Mouse (Mus musculus) forebrain, embryonic 16.5 days (tissue): ENCODE results near the gene Srr. TPM values are rescaled to one million over a fixed set of nuclear protein-coding genes. Genes with fewer than 3 reads are reported as not detected.

ENCODE experiments used
- ATAC-seq: fragments of 200-750 bp; cut with Nextera tagmentation; 2 replicates; pipeline ENCODE4 v1.8.0; 2017; ENCODE audit warnings: mild to moderate bottlenecking, moderate library complexity
- H3K27ac ChIP-seq: fragments of 300-500 bp; sonication (generic); 2 replicates; pipeline ENCODE4 v1.5.1; 2014; ENCODE audit warnings: low read length, control low read depth
- H3K27me3 ChIP-seq: fragments of 300-500 bp; sonication (generic); replicated peaks from 2 replicates; pipeline ENCODE4 v1.6.1; 2014; ENCODE audit warnings: low read length; ENCODE audit not compliant: control insufficient read depth, insufficient read depth
- H3K36me3 ChIP-seq: fragments of 300-500 bp; sonication (generic); 2 replicates; pipeline ENCODE4 v1.6.1; 2014; ENCODE audit not compliant: control insufficient read depth, insufficient read depth
- H3K4me1 ChIP-seq: fragments of 300-500 bp; sonication (generic); replicated peaks from 2 replicates; pipeline ENCODE4 v1.6.1; 2014; ENCODE audit warnings: low read length; ENCODE audit not compliant: control insufficient read depth, insufficient read depth
- H3K4me2 ChIP-seq: fragments of 300-500 bp; sonication (generic); 2 replicates; pipeline ENCODE4 v1.6.1; 2014; ENCODE audit warnings: mild to moderate bottlenecking, low read length, control low read depth
- H3K4me3 ChIP-seq: fragments of 300-500 bp; sonication (generic); replicated peaks from 2 replicates; pipeline ENCODE4 v1.5.1; 2014; ENCODE audit warnings: mild to moderate bottlenecking, low read length, control low read depth
- H3K9ac ChIP-seq: fragments of 300-500 bp; sonication (generic); replicated peaks from 2 replicates; pipeline ENCODE4 v1.6.1; 2014; ENCODE audit warnings: low read depth, low read length, control low read depth
- H3K9me3 ChIP-seq: fragments of 300-500 bp; sonication (generic); 2 replicates; pipeline ENCODE4 v1.6.1; 2016; ENCODE audit warnings: low read length; ENCODE audit not compliant: control insufficient read depth
- WGBS: fragments of 180-500 bp; shearing (Covaris S2); extraction: QIAGEN DNeasy Blood & Tissue Kit; methylation state at CpG from one replicate; pipeline ENCODE4 v1.1.7; 2014; 5-methylcytosine and 5-hydroxymethylcytosine counted together
- polyA plus RNA-seq: library from polyadenylated mRNA; unstranded; fragments of >200 nt; fragmentation: Nextera tagmentation; extraction: Ambion mirVana; gene quantifications from 2 replicates; pipeline ENCODE4 v1.2.1, GENCODE M21; 2015

Srr gene
- polyA plus RNA-seq, 1 experiment from 2014 or later = 44.5 TPM

DNA sequence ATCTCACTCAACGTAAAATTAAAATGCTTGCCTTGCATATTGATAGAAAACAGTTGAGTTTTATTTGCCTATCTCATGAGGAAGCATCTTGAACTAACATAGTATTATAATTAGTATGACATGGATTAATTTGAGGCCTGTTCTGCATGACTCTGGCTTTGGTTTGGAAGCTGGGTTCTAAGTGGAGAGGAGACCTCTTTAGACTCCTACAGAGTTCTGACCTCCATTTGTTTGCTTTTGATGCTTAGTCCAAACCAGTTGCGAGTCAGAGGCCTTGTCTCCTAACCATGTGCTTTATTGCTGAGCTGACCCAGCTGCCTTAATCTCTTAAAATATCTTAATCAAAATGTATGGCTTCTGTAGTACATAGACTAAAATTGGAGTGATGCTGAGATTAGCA lies 31.9 kb upstream of the Srr start:
- Histone ChIP-seq H3K4me3 (no peak overlapping the region), H3K27me3 (no peaks in the 10 kb centered on the region), H3K4me1 (no peaks in the 10 kb centered on the region), H3K9ac (no peak overlapping the region), H3K36me3 (no peaks in the 10 kb centered on the region), H3K4me2 (no peak overlapping the region), H3K9me3 (no peaks in the 10 kb centered on the region), H3K27ac (no peak overlapping the region)
- 91% methylated on average over 2 of the region's 2 CpGs for WGBS
- no peak for ATAC-seq

DNA sequence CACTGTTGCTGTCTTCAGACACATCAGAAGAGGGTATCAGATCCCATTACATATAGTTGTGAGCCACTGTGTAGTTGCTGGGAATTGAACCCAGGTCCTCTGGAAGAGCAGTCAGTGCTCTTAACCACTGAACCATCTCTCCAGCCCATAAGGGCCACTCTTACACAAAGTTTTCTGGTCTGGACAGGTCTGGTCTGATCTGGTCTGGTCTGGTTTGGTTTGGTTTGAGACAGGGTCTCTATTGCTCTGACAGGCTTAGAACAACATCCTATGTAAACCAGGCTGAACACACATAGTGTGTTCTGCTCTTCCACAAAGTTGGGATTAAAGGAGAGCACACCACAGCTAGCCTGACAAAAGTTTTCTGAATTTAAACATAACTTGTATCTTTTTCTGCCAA lies 30.3 kb upstream of the Srr start:
- Histone ChIP-seq H3K4me3 (no peak overlapping the region), H3K9me3 (no peaks in the 10 kb centered on the region), H3K4me1 (no peaks in the 10 kb centered on the region), H3K9ac (no peak overlapping the region), H3K27ac (no peak overlapping the region), H3K27me3 (no peaks in the 10 kb centered on the region), H3K4me2 (no peak overlapping the region), H3K36me3 (no peaks in the 10 kb centered on the region)
- ATAC-seq = no peak

DNA sequence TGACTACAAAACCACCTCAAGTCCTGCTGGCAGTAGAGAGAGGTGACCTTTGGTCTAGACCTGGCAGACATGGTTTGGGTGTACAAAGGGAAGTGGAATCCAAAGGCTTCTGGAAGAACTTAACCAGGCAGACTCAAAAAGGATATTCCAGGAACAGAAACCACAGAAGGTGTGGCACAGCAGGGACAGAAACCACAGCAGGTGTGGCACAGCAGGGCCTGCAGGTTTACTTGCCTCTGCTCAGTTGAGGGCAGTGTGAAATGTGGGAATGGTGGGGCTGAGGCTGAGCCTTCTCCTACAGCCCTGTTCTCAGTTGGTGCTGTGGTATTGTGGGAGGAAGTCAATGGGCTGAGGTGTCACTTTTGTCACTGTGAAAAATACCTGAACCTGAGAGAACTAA lies 29.2 kb upstream of the Srr start:
- ATAC-seq = no peak
- Histone ChIP-seq H3K9me3 (no peaks in the 10 kb centered on the region), H3K9ac (no peak overlapping the region), H3K4me1 (no peaks in the 10 kb centered on the region), H3K4me2 (no peak overlapping the region), H3K4me3 (no peak overlapping the region), H3K27me3 (no peaks in the 10 kb centered on the region), H3K27ac (no peak overlapping the region), H3K36me3 (no peaks in the 10 kb centered on the region)

DNA sequence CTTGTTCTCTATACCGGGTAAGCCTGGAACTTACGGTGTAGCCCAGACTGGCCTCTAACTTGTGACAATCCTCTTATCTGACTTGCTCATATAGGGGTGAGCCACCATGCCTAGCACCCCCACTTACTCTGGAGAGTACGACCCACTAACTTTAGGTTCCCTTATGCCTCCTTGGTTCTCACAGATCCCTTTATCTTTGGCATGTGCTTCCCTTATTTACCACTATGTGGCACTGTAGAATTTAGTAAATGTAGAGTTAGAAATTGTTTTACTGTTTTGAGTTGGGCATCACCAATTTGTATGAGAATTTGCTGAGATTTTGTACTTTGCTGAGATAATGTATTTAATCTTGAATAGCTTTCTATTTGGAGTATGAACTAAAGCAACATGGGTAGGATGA lies 20.6 kb upstream of the Srr start:
- WGBS = 76% methylated on average over 3 of the region's 3 CpGs
- no peaks in the 10 kb centered on the region for H3K4me1 ChIP-seq
- H3K27ac ChIP-seq = no peak overlapping the region
- no peaks in the 10 kb centered on the region for H3K9me3 ChIP-seq
- H3K4me2 ChIP-seq = no peak overlapping the region
- no peak overlapping the region for H3K9ac ChIP-seq
- no peaks in the 10 kb centered on the region for H3K27me3 ChIP-seq
- no peak overlapping the region for H3K4me3 ChIP-seq
- no peak for ATAC-seq
- peaks cover 11% of the 10 kb centered on the region for H3K36me3 ChIP-seq

DNA sequence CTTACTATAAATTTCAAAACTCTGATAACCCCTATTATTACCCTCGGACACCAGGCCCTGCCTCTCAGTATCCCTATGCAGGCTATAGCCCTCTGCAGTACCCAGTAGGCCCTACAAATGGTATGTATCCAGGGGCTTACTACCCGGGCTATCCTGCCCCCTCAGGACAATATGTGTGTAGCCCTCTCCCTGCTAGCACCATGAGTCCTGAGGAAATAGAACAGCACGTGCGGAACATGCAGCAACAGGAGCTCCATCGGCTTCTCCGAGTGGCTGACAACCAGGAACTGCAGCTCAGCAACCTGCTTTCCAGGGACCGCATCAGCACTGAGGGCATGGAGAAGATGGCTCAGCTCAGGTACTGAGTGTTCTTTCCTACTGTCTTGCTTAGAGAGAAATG lies 4.6 kb upstream of the Srr start:
- H3K4me3 ChIP-seq = no peak overlapping the region
- no peak for ATAC-seq
- WGBS = 92% methylated on average over 7 of the region's 7 CpGs
- H3K9me3 ChIP-seq = no peaks in the 10 kb centered on the region
- H3K4me2 ChIP-seq = no peak overlapping the region
- H3K27me3 ChIP-seq = no peaks in the 10 kb centered on the region
- no peak overlapping the region for H3K9ac ChIP-seq
- H3K36me3 ChIP-seq = peaks cover 10% of the 10 kb centered on the region
- no peak overlapping the region for H3K27ac ChIP-seq
- H3K4me1 ChIP-seq = peaks cover 9% of the 10 kb centered on the region

DNA sequence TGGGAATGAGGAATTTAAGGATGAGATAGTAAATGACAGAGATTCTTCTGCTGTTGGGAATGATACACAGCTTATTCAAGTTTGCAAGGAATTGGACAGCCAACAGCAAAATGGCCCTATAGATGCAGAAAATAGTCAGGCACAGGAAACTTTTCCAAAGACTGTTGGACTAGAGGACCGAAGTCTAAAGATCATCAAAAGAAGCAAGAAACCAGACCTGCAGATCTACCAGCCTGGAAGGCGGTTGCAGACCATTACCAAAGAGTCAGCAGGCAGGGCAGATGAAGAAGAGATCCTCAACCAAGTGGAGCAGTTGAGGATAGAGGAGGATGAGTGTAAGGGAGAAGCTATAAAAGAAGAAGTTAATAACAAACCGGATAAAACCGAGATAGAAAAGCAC lies 3.4 kb upstream of the Srr start:
- H3K9ac ChIP-seq = no peak overlapping the region
- WGBS = 98% methylated on average over 4 of the region's 4 CpGs

DNA sequence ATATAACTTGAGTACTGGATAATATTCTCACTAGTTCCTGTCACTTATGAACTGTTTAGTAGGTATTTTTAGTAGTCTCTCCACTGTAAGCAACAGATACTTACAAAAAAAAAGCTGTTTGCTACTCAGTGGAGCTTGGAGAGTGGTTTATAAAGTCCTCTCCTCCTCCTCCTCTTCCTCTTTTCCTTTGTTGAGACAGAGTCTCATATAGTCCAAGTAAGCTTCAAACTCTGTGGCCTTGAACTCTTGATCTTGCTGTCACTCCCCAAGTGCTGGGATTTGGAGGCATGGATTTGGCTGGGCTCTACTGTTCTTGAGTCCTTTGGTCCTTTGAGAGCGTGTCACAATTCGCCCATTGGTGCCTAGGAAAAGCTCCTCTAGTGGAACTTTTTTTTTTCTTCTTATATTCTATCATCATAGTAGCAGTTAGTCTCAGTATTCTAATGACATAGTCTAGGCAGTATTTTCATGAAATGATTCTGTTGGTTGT lies 1.5 kb upstream of the Srr start:
- no peak for ATAC-seq
- Histone ChIP-seq H3K27me3 (no peaks in the 10 kb centered on the region), H3K27ac (no peak overlapping the region), H3K9ac (no peak overlapping the region), H3K9me3 (no peaks in the 10 kb centered on the region), H3K4me3 (no peak overlapping the region), H3K4me2 (no peak overlapping the region), H3K36me3 (peaks cover 2% of the 10 kb centered on the region; the same call in 1 of the 2 replicates), H3K4me1 (peaks cover 16% of the 10 kb centered on the region)
- WGBS = 92% methylated on average over 2 of the region's 2 CpGs

More for the DNA sequence above, 3.4 kb upstream of the Srr start:
- no peaks in the 10 kb centered on the region for H3K9me3 ChIP-seq
- H3K36me3 ChIP-seq = peaks cover 4% of the 10 kb centered on the region; the same call in 1 of the 2 replicates
- H3K4me1 ChIP-seq = peaks cover 16% of the 10 kb centered on the region
- H3K27me3 ChIP-seq = no peaks in the 10 kb centered on the region
- H3K4me2 ChIP-seq = no peak overlapping the region
- no peak overlapping the region for H3K4me3 ChIP-seq
- no peak for ATAC-seq
- H3K27ac ChIP-seq = no peak overlapping the region

DNA sequence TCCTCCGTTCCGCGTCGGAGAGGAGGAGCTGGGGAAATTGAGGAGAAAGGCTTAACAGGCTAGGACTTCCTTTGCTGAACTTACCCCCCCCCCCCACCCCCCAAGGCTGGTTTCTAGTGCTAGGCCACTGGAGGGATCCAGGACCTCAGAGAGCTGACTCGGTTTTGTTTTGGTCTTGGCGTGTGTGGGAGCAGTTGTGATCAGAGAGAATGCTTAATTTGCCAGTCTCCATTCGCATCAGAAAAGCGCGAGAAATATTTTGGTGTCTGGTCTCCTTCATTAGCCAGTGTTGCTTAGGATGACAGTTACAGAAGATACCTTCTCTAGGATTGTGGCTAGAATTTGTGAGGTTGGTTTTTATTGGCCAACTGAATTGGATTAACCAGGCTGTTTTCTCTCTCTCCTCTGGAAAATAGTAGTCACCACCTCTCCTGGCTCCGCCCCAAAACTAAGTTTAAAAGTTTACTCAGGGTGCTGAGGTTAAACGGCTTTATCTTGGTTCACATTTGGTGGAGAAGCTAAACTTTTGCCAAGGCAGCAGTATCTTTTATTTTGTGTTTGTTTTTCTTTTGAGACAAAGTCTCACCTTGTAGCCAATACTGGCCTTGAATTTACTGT lies 749 bp upstream of the Srr start:
- Histone ChIP-seq H3K4me1 (peaks cover 16% of the 10 kb centered on the region), H3K27me3 (no peaks in the 10 kb centered on the region), H3K36me3 (0 out of 2 replicates have a peak, but pooled peaks cover 2% of the 10 kb centered on the region), H3K4me2 (peak overlapping the region; percentile 76), H3K27ac (peak overlapping the region; percentile 97), H3K9ac (peak overlapping the region; percentile 91), H3K4me3 (peak overlapping the region; percentile 99), H3K9me3 (no peaks in the 10 kb centered on the region)
- 0 out of 2 replicates have a peak, but pooled peaks have one; percentile 1 for ATAC-seq
- 6% methylated on average over 11 of the region's 11 CpGs for WGBS

DNA sequence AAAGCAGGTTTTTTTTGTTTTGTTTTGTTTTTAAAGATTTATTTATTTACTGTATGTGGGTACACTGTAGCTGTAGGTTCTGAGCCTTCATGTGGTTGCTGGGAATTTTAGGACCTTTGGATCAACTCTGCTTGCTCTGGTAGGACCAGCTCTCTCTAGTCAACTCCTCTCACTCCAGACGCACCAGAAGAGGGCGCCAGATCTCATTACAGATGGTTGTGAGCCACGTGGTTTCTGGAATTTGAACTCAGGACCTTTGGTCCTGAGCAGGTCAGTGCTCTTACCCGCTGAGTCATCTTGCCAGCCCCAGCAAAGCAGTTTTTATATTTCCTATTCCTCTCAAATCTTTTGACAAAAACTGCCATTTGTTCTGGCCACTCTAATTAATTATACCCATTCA lies 1.6 kb downstream of the Srr start:
- H3K27me3 ChIP-seq = no peaks in the 10 kb centered on the region
- H3K4me2 ChIP-seq = no peak overlapping the region
- H3K4me3 ChIP-seq = no peak overlapping the region
- peaks cover 19% of the 10 kb centered on the region for H3K4me1 ChIP-seq
- WGBS = 65% methylated on average over 4 of the region's 4 CpGs
- no peak for ATAC-seq
- no peak overlapping the region for H3K9ac ChIP-seq
- H3K9me3 ChIP-seq = no peaks in the 10 kb centered on the region
- no peak overlapping the region for H3K27ac ChIP-seq
- H3K36me3 ChIP-seq = peaks cover under 1% of the 10 kb centered on the region; the same call in 1 of the 2 replicates

DNA sequence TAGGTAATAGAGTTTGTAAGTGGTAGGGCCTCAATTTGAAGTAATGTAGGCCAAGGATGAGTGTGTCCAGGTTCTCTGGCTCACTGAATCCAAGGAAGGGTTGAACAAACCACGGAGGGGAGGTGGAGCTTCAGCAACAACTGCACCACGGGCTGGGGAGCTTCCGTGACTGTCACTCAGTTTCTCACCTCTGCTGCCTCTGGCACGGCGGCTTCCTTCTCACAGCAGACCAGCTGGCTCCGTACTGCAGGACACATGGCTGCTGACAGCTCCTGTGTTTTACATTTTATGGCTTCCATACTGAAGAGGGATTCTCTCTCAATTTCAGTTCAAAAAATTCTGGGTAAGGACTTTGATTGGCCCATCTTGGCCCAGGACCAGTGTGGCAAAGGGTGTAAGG lies 6.5 kb downstream of the Srr start:
- H3K36me3 ChIP-seq = peaks cover 9% of the 10 kb centered on the region; the same call in 1 of the 2 replicates
- H3K27ac ChIP-seq = 0 out of 2 replicates have a peak overlapping the region, but pooled peaks have one; percentile 3
- 72% methylated on average over 6 of the region's 6 CpGs for WGBS
- no peaks in the 10 kb centered on the region for H3K27me3 ChIP-seq
- ATAC-seq = no peak
- H3K4me1 ChIP-seq = peaks cover 3% of the 10 kb centered on the region
- H3K9me3 ChIP-seq = no peaks in the 10 kb centered on the region
- H3K4me2 ChIP-seq = no peak overlapping the region
- no peak overlapping the region for H3K4me3 ChIP-seq
- H3K9ac ChIP-seq = no peak overlapping the region
